Mouse (Mus musculus): ENCODE measurements around the gene Galr3. TPM values are rescaled to one million over a fixed set of nuclear protein-coding genes. Genes with fewer than 3 reads are reported as not detected.

The Galr3 gene
- not detected in 2 replicates for polyA plus RNA-seq (2014; fragmentation: Nextera tagmentation; extraction: Ambion mirVana)

DNA sequence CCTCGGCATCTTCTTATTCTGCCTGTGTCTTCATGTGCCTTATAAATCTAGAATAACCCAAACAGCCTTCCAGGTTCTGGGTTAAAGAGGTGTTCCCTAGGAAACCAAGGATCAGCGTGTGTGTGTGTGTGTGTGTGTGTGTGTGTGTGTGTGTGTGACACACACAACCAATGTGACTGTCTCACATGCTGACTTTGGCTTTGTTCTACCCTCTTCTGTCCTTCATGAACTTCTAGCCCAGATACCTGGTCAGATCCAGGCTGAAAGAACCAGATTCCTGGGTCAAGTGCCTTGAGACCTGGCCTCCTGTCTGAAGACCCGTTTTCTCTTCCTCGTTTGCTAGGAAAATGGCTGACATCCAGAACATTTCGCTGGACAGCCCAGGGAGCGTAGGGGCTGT lies at the start of gene Galr3:
Gene Galr3 (plus strand): TSS at position 301 of the 400 bp plus-strand sequence.
- peaks cover 29% of the 10 kb centered on the region for H3K27me3 ChIP-seq (ENCODE audit: control insufficient read depth, insufficient read depth, low read length)
- peaks cover 2% of the 10 kb centered on the region; the same call in 1 of the 2 replicates for H3K9me3 ChIP-seq (ENCODE audit: control insufficient read depth, low read length)
- H3K36me3 ChIP-seq (ENCODE audit: control insufficient read depth, insufficient read depth, low read length), result no peaks in the 10 kb centered on the region
- H3K4me2 ChIP-seq (ENCODE audit: low read depth, severe bottlenecking), result peak within 1 kb of the TSS; percentile 98
- peaks cover 20% of the 10 kb centered on the region for H3K4me1 ChIP-seq (ENCODE audit: control insufficient read depth, insufficient read depth, low read length)
- peak within 1 kb of the TSS; percentile 55 for H3K4me3 ChIP-seq (ENCODE audit: low read depth, low read length)
- H3K9ac ChIP-seq (ENCODE audit: low read length), result peak within 1 kb of the TSS; percentile 67
- WGBS, result 74% methylated on average over 6 of the region's 6 CpGs
- H3K27ac ChIP-seq (replicated peaks; ENCODE audit: low read depth, low read length), result no peak within 1 kb of the TSS
- ATAC-seq (ENCODE audit: insufficient number of reproducible peaks, low FRiP score, low TSS enrichment, low read depth) (no peak), DNase-seq (ENCODE audit: low spot score) (no peak)

DNA sequence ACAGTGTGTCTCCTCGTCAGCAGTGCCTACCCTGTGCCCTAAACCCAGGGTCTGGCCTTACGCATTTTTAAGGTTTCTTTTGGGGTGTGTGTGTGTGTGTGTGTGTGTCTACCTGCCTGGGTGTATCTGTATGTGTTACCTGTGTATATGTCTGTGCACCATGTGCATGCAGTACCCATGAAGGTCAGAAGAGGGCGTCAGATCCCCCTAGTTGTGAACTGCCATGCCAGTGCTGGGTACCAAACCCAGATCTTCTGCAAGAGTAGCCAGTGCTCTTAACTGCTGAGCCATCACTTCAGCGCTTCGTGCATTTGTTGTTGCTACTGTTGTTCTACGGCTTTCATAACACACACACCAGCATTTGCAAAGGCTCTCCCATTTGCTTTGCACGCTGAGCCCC lies 49.5 kb upstream of the Galr3 start:
- Histone ChIP-seq H3K9ac (ENCODE audit: low read length) (no peak overlapping the region), H3K27ac (replicated peaks; ENCODE audit: low read depth, low read length) (no peak overlapping the region), H3K27me3 (ENCODE audit: control insufficient read depth, insufficient read depth, low read length) (no peaks in the 10 kb centered on the region), H3K36me3 (ENCODE audit: control insufficient read depth, insufficient read depth, low read length) (peaks cover 40% of the 10 kb centered on the region), H3K4me1 (ENCODE audit: control insufficient read depth, insufficient read depth, low read length) (no peaks in the 10 kb centered on the region), H3K4me3 (ENCODE audit: low read depth, low read length) (no peak overlapping the region), H3K4me2 (ENCODE audit: low read depth, severe bottlenecking) (no peak overlapping the region), H3K9me3 (ENCODE audit: control insufficient read depth, low read length) (no peaks in the 10 kb centered on the region)
- ATAC-seq (ENCODE audit: insufficient number of reproducible peaks, low FRiP score, low TSS enrichment, low read depth) (no peak), DNase-seq (ENCODE audit: low spot score) (no peak)
- WGBS, result 95% methylated on average over 7 of the region's 7 CpGs

DNA sequence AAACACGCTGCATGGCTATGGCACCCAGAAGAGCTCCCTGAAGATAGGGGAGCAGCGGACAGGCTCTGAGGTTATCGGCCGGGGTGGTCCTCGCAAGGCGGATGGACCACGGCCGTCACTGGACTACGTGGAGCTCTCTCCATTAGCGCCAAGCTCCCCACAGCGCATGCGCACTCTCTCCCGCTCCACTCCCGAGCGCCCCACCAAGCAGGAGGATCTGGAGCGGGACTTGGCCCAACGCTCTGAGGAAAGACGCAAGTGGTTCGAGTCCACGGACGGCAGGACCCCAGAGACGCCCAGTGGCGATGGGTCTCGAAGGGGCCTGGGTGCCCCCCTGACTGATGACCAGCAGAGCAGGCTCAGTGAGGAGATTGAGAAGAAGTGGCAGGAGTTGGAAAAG lies 48.8 kb upstream of the Galr3 start:
- DNase-seq (ENCODE audit: low spot score) (no peak), ATAC-seq (ENCODE audit: insufficient number of reproducible peaks, low FRiP score, low TSS enrichment, low read depth) (no peak)
- WGBS, result 94% methylated on average over 24 of the region's 24 CpGs
- Histone ChIP-seq H3K36me3 (ENCODE audit: control insufficient read depth, insufficient read depth, low read length) (peaks cover 40% of the 10 kb centered on the region), H3K9ac (ENCODE audit: low read length) (no peak overlapping the region), H3K4me1 (ENCODE audit: control insufficient read depth, insufficient read depth, low read length) (no peaks in the 10 kb centered on the region), H3K4me3 (ENCODE audit: low read depth, low read length) (no peak overlapping the region), H3K27me3 (ENCODE audit: control insufficient read depth, insufficient read depth, low read length) (no peaks in the 10 kb centered on the region), H3K4me2 (ENCODE audit: low read depth, severe bottlenecking) (no peak overlapping the region), H3K9me3 (ENCODE audit: control insufficient read depth, low read length) (no peaks in the 10 kb centered on the region), H3K27ac (replicated peaks; ENCODE audit: low read depth, low read length) (no peak overlapping the region)

GRCm38 (mm10) chr15:78995916-78996315 lies 45.8 kb upstream of the Galr3 start:
- no peak overlapping the region for H3K4me2 ChIP-seq (ENCODE audit: low read depth, severe bottlenecking)
- no peaks in the 10 kb centered on the region for H3K4me1 ChIP-seq (ENCODE audit: control insufficient read depth, insufficient read depth, low read length)
- no peak overlapping the region for H3K4me3 ChIP-seq (ENCODE audit: low read depth, low read length)
- H3K9me3 ChIP-seq (ENCODE audit: control insufficient read depth, low read length), result no peaks in the 10 kb centered on the region
- DNase-seq (ENCODE audit: low spot score) (no peak), ATAC-seq (ENCODE audit: insufficient number of reproducible peaks, low FRiP score, low TSS enrichment, low read depth) (no peak)
- H3K27me3 ChIP-seq (ENCODE audit: control insufficient read depth, insufficient read depth, low read length), result no peaks in the 10 kb centered on the region
- no peak overlapping the region for H3K27ac ChIP-seq (replicated peaks; ENCODE audit: low read depth, low read length)
- H3K9ac ChIP-seq (ENCODE audit: low read length), result no peak overlapping the region
- peaks cover 29% of the 10 kb centered on the region for H3K36me3 ChIP-seq (ENCODE audit: control insufficient read depth, insufficient read depth, low read length)
- WGBS, result 90% methylated on average over 4 of the region's 4 CpGs

GRCm38 (mm10) chr15:78996663-78997062 lies 45.0 kb upstream of the Galr3 start:
- no peaks in the 10 kb centered on the region for H3K9me3 ChIP-seq (ENCODE audit: control insufficient read depth, low read length)
- no peak for ATAC-seq (ENCODE audit: insufficient number of reproducible peaks, low FRiP score, low TSS enrichment, low read depth)
- WGBS, result 87% methylated on average over 3 of the region's 3 CpGs

GRCm38 (mm10) chr15:78998348-78998747 lies 43.3 kb upstream of the Galr3 start:
- no peaks in the 10 kb centered on the region for H3K4me1 ChIP-seq (ENCODE audit: control insufficient read depth, insufficient read depth, low read length)
- no peaks in the 10 kb centered on the region for H3K9me3 ChIP-seq (ENCODE audit: control insufficient read depth, low read length)
- 78% methylated on average over 8 of the region's 8 CpGs for WGBS
- no peak overlapping the region for H3K4me3 ChIP-seq (ENCODE audit: low read depth, low read length)
- H3K27me3 ChIP-seq (ENCODE audit: control insufficient read depth, insufficient read depth, low read length), result no peaks in the 10 kb centered on the region
- no peak overlapping the region for H3K9ac ChIP-seq (ENCODE audit: low read length)
- no peak for ATAC-seq (ENCODE audit: insufficient number of reproducible peaks, low FRiP score, low TSS enrichment, low read depth)
- no peak for DNase-seq (ENCODE audit: low spot score)
- H3K36me3 ChIP-seq (ENCODE audit: control insufficient read depth, insufficient read depth, low read length), result peaks cover 20% of the 10 kb centered on the region
- H3K4me2 ChIP-seq (ENCODE audit: low read depth, severe bottlenecking), result no peak overlapping the region
- no peak overlapping the region for H3K27ac ChIP-seq (replicated peaks; ENCODE audit: low read depth, low read length)

More at GRCm38 (mm10) chr15:78996663-78997062, 45.0 kb upstream of the Galr3 start:
- Histone ChIP-seq H3K36me3 (ENCODE audit: control insufficient read depth, insufficient read depth, low read length) (peaks cover 29% of the 10 kb centered on the region), H3K4me2 (ENCODE audit: low read depth, severe bottlenecking) (no peak overlapping the region), H3K27me3 (ENCODE audit: control insufficient read depth, insufficient read depth, low read length) (no peaks in the 10 kb centered on the region), H3K9ac (ENCODE audit: low read length) (no peak overlapping the region), H3K27ac (replicated peaks; ENCODE audit: low read depth, low read length) (no peak overlapping the region), H3K4me1 (ENCODE audit: control insufficient read depth, insufficient read depth, low read length) (no peaks in the 10 kb centered on the region), H3K4me3 (ENCODE audit: low read depth, low read length) (no peak overlapping the region)
- no peak for DNase-seq (ENCODE audit: low spot score)

GRCm38 (mm10) chr15:78999586-78999985 lies 42.1 kb upstream of the Galr3 start:
- no peaks in the 10 kb centered on the region for H3K4me1 ChIP-seq (ENCODE audit: control insufficient read depth, insufficient read depth, low read length)
- H3K9ac ChIP-seq (ENCODE audit: low read length), result no peak overlapping the region
- no peak for ATAC-seq (ENCODE audit: insufficient number of reproducible peaks, low FRiP score, low TSS enrichment, low read depth)
- WGBS, result 86% methylated on average over 11 of the region's 11 CpGs
- H3K27me3 ChIP-seq (ENCODE audit: control insufficient read depth, insufficient read depth, low read length), result no peaks in the 10 kb centered on the region
- DNase-seq (ENCODE audit: low spot score), result no peak
- H3K9me3 ChIP-seq (ENCODE audit: control insufficient read depth, low read length), result no peaks in the 10 kb centered on the region
- no peak overlapping the region for H3K27ac ChIP-seq (replicated peaks; ENCODE audit: low read depth, low read length)
- no peak overlapping the region for H3K4me2 ChIP-seq (ENCODE audit: low read depth, severe bottlenecking)
- H3K36me3 ChIP-seq (ENCODE audit: control insufficient read depth, insufficient read depth, low read length), result peaks cover 20% of the 10 kb centered on the region
- no peak overlapping the region for H3K4me3 ChIP-seq (ENCODE audit: low read depth, low read length)

GRCm38 (mm10) chr15:79000357-79000791 lies 41.3 kb upstream of the Galr3 start:
- Histone ChIP-seq H3K4me3 (ENCODE audit: low read depth, low read length) (no peak overlapping the region), H3K27ac (replicated peaks; ENCODE audit: low read depth, low read length) (no peak overlapping the region), H3K4me1 (ENCODE audit: control insufficient read depth, insufficient read depth, low read length) (no peaks in the 10 kb centered on the region), H3K9ac (ENCODE audit: low read length) (no peak overlapping the region), H3K27me3 (ENCODE audit: control insufficient read depth, insufficient read depth, low read length) (no peaks in the 10 kb centered on the region), H3K9me3 (ENCODE audit: control insufficient read depth, low read length) (no peaks in the 10 kb centered on the region), H3K36me3 (ENCODE audit: control insufficient read depth, insufficient read depth, low read length) (peaks cover 27% of the 10 kb centered on the region), H3K4me2 (ENCODE audit: low read depth, severe bottlenecking) (no peak overlapping the region)
- no peak for ATAC-seq (ENCODE audit: insufficient number of reproducible peaks, low FRiP score, low TSS enrichment, low read depth)
- WGBS, result 85% methylated on average over 7 of the region's 7 CpGs
- no peak for DNase-seq (ENCODE audit: low spot score)

DNA sequence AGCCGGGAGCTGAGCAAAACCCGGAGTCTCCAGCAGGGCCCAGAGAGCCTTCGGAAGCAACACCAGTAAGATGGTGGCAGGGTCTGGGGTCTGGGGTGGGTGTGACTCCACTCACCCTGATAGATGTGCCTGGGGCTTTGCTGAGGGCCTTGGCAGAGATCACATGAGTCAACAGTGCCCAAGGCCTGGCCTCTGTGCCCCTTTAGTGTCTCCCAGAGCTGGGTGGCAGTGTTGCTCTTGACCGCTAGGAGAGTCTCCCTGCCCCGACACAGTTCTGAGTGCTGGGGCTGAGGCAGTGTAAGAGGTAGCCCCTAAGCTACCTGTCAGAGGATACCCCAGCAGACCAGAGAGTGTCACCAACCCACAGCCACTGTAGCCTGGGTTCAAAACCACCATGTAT lies 40.1 kb upstream of the Galr3 start:
- H3K4me2 ChIP-seq (ENCODE audit: low read depth, severe bottlenecking), result no peak overlapping the region
- H3K36me3 ChIP-seq (ENCODE audit: control insufficient read depth, insufficient read depth, low read length), result peaks cover 32% of the 10 kb centered on the region
- no peak overlapping the region for H3K27ac ChIP-seq (replicated peaks; ENCODE audit: low read depth, low read length)

More for the DNA sequence above, 40.1 kb upstream of the Galr3 start:
- Histone ChIP-seq H3K4me1 (ENCODE audit: control insufficient read depth, insufficient read depth, low read length) (no peaks in the 10 kb centered on the region), H3K27me3 (ENCODE audit: control insufficient read depth, insufficient read depth, low read length) (no peaks in the 10 kb centered on the region), H3K9ac (ENCODE audit: low read length) (no peak overlapping the region; the same call in 1 of the 2 replicates), H3K4me3 (ENCODE audit: low read depth, low read length) (no peak overlapping the region), H3K9me3 (ENCODE audit: control insufficient read depth, low read length) (no peaks in the 10 kb centered on the region)
- 86% methylated on average over 5 of the region's 5 CpGs for WGBS
- ATAC-seq (ENCODE audit: insufficient number of reproducible peaks, low FRiP score, low TSS enrichment, low read depth) (no peak), DNase-seq (ENCODE audit: low spot score) (no peak)
